Mouse (Mus musculus) thymus, adult 2 months (tissue): ENCODE measurements around the gene Ccdc12. TPM values are rescaled to one million over a fixed set of nuclear protein-coding genes. Genes with fewer than 3 reads are reported as not detected.
"Not testable (repeated sequence)": the region's sequence is repeated elsewhere in the genome, so short reads cannot be mapped to it uniquely, and the experiment has no call there.

ENCODE experiments used
- DNase-seq: peaks from one replicate; pipeline ENCODE4 v3.0.0; 2021
- H3K27ac ChIP-seq: fragments of 200-500 bp; 2 replicates; pipeline ENCODE4 v1.5.1; 2012; ENCODE audit warnings: low read length, control low read depth; ENCODE audit not compliant: control insufficient read depth, insufficient read depth
- H3K27me3 ChIP-seq: fragments of 200-500 bp; 2 replicates; pipeline ENCODE4 v1.6.1; 2012; ENCODE audit warnings: mild to moderate bottlenecking, low read length, moderate library complexity, mixed read lengths; ENCODE audit not compliant: control insufficient read depth, insufficient read depth
- H3K36me3 ChIP-seq: fragments of 200-500 bp; 2 replicates; pipeline ENCODE4 v1.6.1; 2012; ENCODE audit warnings: mild to moderate bottlenecking, low read length, moderate library complexity; ENCODE audit not compliant: control insufficient read depth, insufficient read depth
- H3K4me1 ChIP-seq: fragments of 200-500 bp; replicated peaks from 2 replicates; pipeline ENCODE4 v1.6.1; 2012; ENCODE audit warnings: low read length; ENCODE audit not compliant: control insufficient read depth, insufficient read depth
- H3K4me3 ChIP-seq: fragments of 200-500 bp; 2 replicates; pipeline ENCODE4 v1.5.1; 2012; ENCODE audit warnings: mild to moderate bottlenecking, low read length, control low read depth, moderate library complexity; ENCODE audit not compliant: control insufficient read depth, insufficient read depth
- CTCF ChIP-seq: fragments of 200-500 bp; IDR thresholded peaks from 2 replicates; pipeline ENCODE4 v1.5.1; 2012; ENCODE audit warnings: mild to moderate bottlenecking, control low read depth, low read length, moderate library complexity, borderline replicate concordance; ENCODE audit not compliant: control insufficient read depth, poor library complexity, insufficient read depth; ENCODE audit errors: extremely low read depth
- POLR2A ChIP-seq: fragments of 200-500 bp; IDR thresholded peaks from 2 replicates; pipeline ENCODE4 v1.6.1; 2012; ENCODE audit warnings: mild to moderate bottlenecking, low read length, control low read depth, moderate library complexity; ENCODE audit not compliant: control insufficient read depth, poor library complexity, insufficient read depth; ENCODE audit errors: extremely low read depth
- WGBS: fragments of 180-500 bp; shearing (Covaris S2); methylation state at CpG from one replicate; pipeline ENCODE4 v1.1.7; 2018; 5-methylcytosine and 5-hydroxymethylcytosine counted together
- polyA plus RNA-seq: library from polyadenylated mRNA; depleted of rRNA; stranded (reverse); fragments of >200 nt; gene quantifications from 2 replicates; pipeline ENCODE4 v1.2.3, GENCODE M21; 2012

Gene Ccdc12
- polyA plus RNA-seq, 1 experiment, result 152 TPM

DNA sequence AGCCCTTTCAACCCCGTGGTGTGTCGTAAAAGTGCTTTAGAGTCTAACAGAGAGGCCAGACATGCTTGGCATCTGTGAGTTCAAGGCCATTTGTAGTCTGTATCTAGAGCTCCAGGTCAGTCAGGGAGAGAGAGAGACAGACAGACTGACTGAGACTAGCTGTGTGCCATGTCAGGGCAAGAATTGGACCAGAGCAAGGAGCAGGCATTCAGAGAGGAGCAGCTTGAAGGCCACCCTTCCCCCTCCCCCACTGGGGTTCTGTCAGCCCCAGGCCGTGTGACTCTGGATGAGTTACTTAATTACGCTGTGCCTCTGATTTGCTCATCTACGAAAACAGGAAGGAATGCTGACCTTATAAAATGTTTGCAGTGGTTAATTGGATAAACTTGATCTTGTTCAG is 26.0 kb downstream of the Ccdc12 start:
- peaks cover 42% of the 10 kb centered on the region for H3K4me1 ChIP-seq
- H3K27ac ChIP-seq, result no peak overlapping the region

GRCm38 (mm10) chr9:110682697-110683096 is 26.4 kb downstream of the Ccdc12 start:
- H3K36me3 ChIP-seq, H3K4me3 ChIP-seq, DNase-seq, H3K27ac ChIP-seq, H3K27me3 ChIP-seq: not testable (repeated sequence)
- WGBS, result 90% methylated on average over 3 of the region's 3 CpGs
- peaks cover 39% of the 10 kb centered on the region for H3K4me1 ChIP-seq

More for the DNA sequence above, 26.0 kb downstream of the Ccdc12 start:
- Histone ChIP-seq H3K4me3 (no peak overlapping the region), H3K36me3 (no peaks in the 10 kb centered on the region), H3K27me3 (no peaks in the 10 kb centered on the region)
- WGBS, result 80% methylated on average over 5 of the region's 5 CpGs
- TF ChIP-seq POLR2A (no peak), CTCF (no peak)
- DNase-seq, result no peak

GRCm38 (mm10) chr9:110683574-110684099 is 27.3 kb downstream of the Ccdc12 start:
- Histone ChIP-seq H3K4me1 (peaks cover 37% of the 10 kb centered on the region), H3K36me3 (no peaks in the 10 kb centered on the region), H3K27ac (no peak overlapping the region), H3K27me3 (no peaks in the 10 kb centered on the region), H3K4me3 (no peak overlapping the region)
- TF ChIP-seq POLR2A (no peak), CTCF (no peak)
- no peak for DNase-seq
- WGBS, result 51% methylated on average over 4 of the region's 4 CpGs

- Histone ChIP-seq H3K36me3 (no peaks in the 10 kb centered on the region), H3K4me1 (peaks cover 37% of the 10 kb centered on the region), H3K27me3 (no peaks in the 10 kb centered on the region), H3K4me3 (no peak overlapping the region), H3K27ac (peak overlapping the region; percentile 48; the same call in 1 of the 2 replicates)
- WGBS, result 84% methylated on average over 6 of the region's 6 CpGs
- no peak for TF ChIP-seq POLR2A
- TF ChIP-seq CTCF, result no peak
- no peak for DNase-seq
These were observed 28.0 kb downstream of the Ccdc12 start for GRCm38 (mm10) chr9:110684100-110684831.

DNA sequence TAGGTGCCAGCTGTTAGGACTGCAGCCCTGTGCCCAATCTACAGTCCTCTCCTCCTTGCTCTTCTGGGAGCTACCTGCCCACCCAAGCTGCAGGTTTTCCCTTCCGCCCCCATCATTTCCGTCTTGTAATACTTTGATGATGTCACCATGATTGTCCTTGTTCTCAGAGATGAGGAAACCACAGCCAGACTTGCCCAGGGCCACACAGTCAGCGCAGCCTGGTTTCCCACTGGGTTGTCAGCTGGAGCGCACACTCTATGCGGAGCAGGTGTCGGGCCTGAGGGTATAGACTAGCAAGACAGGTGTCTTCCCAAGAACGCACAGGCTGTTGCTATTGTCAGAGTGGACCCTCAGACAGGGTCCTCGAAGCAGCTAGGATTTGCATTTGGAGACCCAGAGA is 28.9 kb downstream of the Ccdc12 start:
- TF ChIP-seq POLR2A, result no peak
- TF ChIP-seq CTCF, result no peak
- H3K4me3 ChIP-seq, result no peak overlapping the region
- H3K27ac ChIP-seq, result peak overlapping the region; percentile 48; the same call in 1 of the 2 replicates
- WGBS, result 10% methylated on average over 8 of the region's 8 CpGs
- H3K36me3 ChIP-seq, result no peaks in the 10 kb centered on the region
- no peak for DNase-seq
- H3K27me3 ChIP-seq, result no peaks in the 10 kb centered on the region
- H3K4me1 ChIP-seq, result peaks cover 37% of the 10 kb centered on the region

GRCm38 (mm10) chr9:110685591-110685990 is 29.3 kb downstream of the Ccdc12 start:
- DNase-seq, result no peak
- H3K27ac ChIP-seq, result peak overlapping the region; percentile 27; the same call in 1 of the 2 replicates
- H3K4me3 ChIP-seq, result no peak overlapping the region
- H3K4me1 ChIP-seq, result peaks cover 37% of the 10 kb centered on the region
- no peaks in the 10 kb centered on the region for H3K36me3 ChIP-seq
- TF ChIP-seq CTCF (no peak), POLR2A (no peak)
- no peaks in the 10 kb centered on the region for H3K27me3 ChIP-seq
- WGBS, result 41% methylated on average over 5 of the region's 5 CpGs

GRCm38 (mm10) chr9:110686472-110686871 is 30.2 kb downstream of the Ccdc12 start:
- Histone ChIP-seq H3K4me3 (no peak overlapping the region), H3K4me1 (peaks cover 37% of the 10 kb centered on the region), H3K27me3 (no peaks in the 10 kb centered on the region), H3K36me3 (no peaks in the 10 kb centered on the region), H3K27ac (no peak overlapping the region)
- TF ChIP-seq CTCF (no peak), POLR2A (no peak)
- DNase-seq, result no peak
- WGBS, result 92% methylated on average over 3 of the region's 3 CpGs
